In the genomic region with DNA sequence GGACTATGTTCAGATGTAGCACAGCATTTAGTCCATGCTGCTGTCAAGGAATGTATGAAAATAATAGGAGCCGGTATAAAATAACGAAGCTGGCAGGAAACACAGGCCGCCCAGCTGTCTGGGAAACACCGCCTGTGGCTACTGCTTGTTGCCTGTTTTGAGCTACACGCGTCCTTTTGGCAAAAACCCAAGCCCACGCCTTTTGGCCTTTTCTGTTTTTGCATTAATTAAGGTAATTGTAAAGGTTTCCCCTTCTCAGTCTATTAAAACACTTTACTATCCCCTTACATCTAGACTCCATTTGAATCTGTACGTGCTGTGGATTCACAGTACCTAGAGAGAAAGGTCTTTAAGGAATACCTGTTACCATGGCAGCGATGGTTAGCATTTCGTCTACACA, we compare ENCODE assay signal across 16 mouse cellular contexts. TPM values are rescaled to one million over a fixed set of nuclear protein-coding genes. Genes with fewer than 3 reads are reported as not detected.
"Had no signal": no experiment of that assay in that cellular context is flagged by ENCODE, and none has a peak within 500 bp of the region (broad histone marks: within the 10 kb centered on the region; RNA-seq: fewer than 3 reads in every experiment).

No protein-coding gene starts in this region.

- H3K9me3 ChIP-seq: limb, embryonic 15.5 days; liver, embryonic 12.5 days; lung, embryonic 15.5 days; megakaryocyte, embryonic 14.5 days; midbrain, embryonic 12.5 days; neural tube, embryonic 12.5 days had no signal

- H3K4me2 ChIP-seq: limb, embryonic 15.5 days; liver, embryonic 12.5 days; lung, embryonic 15.5 days; midbrain, embryonic 12.5 days; neural tube, embryonic 12.5 days had no signal

- H3K4me1 ChIP-seq: limb, embryonic 15.5 days; liver, embryonic 12.5 days; lung, embryonic 15.5 days; midbrain, embryonic 12.5 days; neural tube, embryonic 12.5 days had no signal

- H3K4me3 ChIP-seq: limb, embryonic 15.5 days; liver, embryonic 12.5 days; lung, embryonic 15.5 days; megakaryocyte, embryonic 14.5 days; midbrain, embryonic 12.5 days; neural tube, embryonic 12.5 days had no signal

- H3K9ac ChIP-seq: limb, embryonic 15.5 days; liver, embryonic 12.5 days; lung, embryonic 15.5 days; midbrain, embryonic 12.5 days; neural tube, embryonic 12.5 days had no signal

- H3K27me3 ChIP-seq: limb, embryonic 15.5 days; liver, embryonic 12.5 days; lung, embryonic 15.5 days; megakaryocyte, embryonic 14.5 days; midbrain, embryonic 12.5 days; neural tube, embryonic 12.5 days had no signal

- ATAC-seq: liver, embryonic 12.5 days had no signal

- DNase-seq: kidney, adult 9 months; kidney, postnatal 36 days; layer of hippocampus, adult 9-11 months; layer of hippocampus, postnatal 36 days; left cerebral cortex, postnatal 4 days; thymus, postnatal 4 days had no signal

- H3K27ac ChIP-seq: kidney, postnatal 0 days; limb, embryonic 15.5 days; liver, embryonic 12.5 days; lung, embryonic 15.5 days; macrophage; midbrain, embryonic 12.5 days; neural tube, embryonic 12.5 days; stomach, postnatal 0 days had no signal

RNA-seq across cellular contexts. Expression of a gene that starts 45.0 kb away (rescaled TPM):
- polyA plus RNA-seq: kidney, postnatal 0 days; limb, embryonic 15.5 days; liver, embryonic 12.5 days; macrophage; midbrain, embryonic 12.5 days; neural tube, embryonic 12.5 days had no signal

RNA-seq across cellular contexts. Expression of a gene that starts 51.8 kb away (rescaled TPM):
- polyA plus RNA-seq: limb, embryonic 15.5 days; liver, embryonic 16.5 days; macrophage had no signal
